Mouse (Mus musculus) E14TG2a.4 (cell line): ENCODE results near the gene Trim72.
"Not testable (repeated sequence)": the region's sequence is repeated elsewhere in the genome, so short reads cannot be mapped to it uniquely, and the experiment has no call there.

Experiments used
- CTCF ChIP-seq: conservative IDR thresholded peaks from 2 replicates; pipeline ENCODE4 v1.5.1; 2014; ENCODE audit warnings: low read length
- NANOG ChIP-seq: IDR thresholded peaks from 2 replicates; pipeline ENCODE4 v1.6.1; 2014; ENCODE audit warnings: borderline replicate concordance, low read length, mixed read lengths
- POU5F1 ChIP-seq: IDR thresholded peaks from 2 replicates; pipeline ENCODE4 v1.6.1; 2014; ENCODE audit warnings: low read length, borderline replicate concordance

- TF ChIP-seq CTCF, POU5F1, NANOG: not testable (repeated sequence)
These were observed 12.4 kb downstream of the Trim72 start for GRCm38 (mm10) chr7:128016134-128016533.
